Mouse (Mus musculus) myocyte (in vitro differentiated cells): ENCODE measurements around the gene Prkch. TPM values are rescaled to one million over a fixed set of nuclear protein-coding genes. Genes with fewer than 3 reads are reported as not detected.

Experiments
- H3K27me3 ChIP-seq: one replicate; pipeline ENCODE4 v1.6.1; 2011; ENCODE audit not compliant: control insufficient read depth, insufficient read depth, insufficient read length
- H3K36me3 ChIP-seq: one replicate; pipeline ENCODE4 v1.6.1; 2011; ENCODE audit not compliant: control insufficient read depth, insufficient read depth
- H3K4me2 ChIP-seq: one replicate; pipeline ENCODE4 v1.6.1; 2011; ENCODE audit warnings: low read depth, control low read depth
- H3K4me3 ChIP-seq: one replicate; pipeline ENCODE4 v1.5.1; 2011; ENCODE audit warnings: mild to moderate bottlenecking, control low read depth, moderate library complexity
- H3K79me2 ChIP-seq: one replicate; pipeline ENCODE4 v1.6.1; 2011; ENCODE audit not compliant: control insufficient read depth, insufficient read depth
- H3ac ChIP-seq: one replicate; pipeline ENCODE4 v1.6.1; 2011; ENCODE audit not compliant: control insufficient read depth, insufficient read length
- CEBPB ChIP-seq: IDR thresholded peaks from 2 replicates; pipeline ENCODE4 v1.6.1; 2011; ENCODE audit warnings: mild to moderate bottlenecking, moderate library complexity; ENCODE audit not compliant: poor library complexity, insufficient read depth, severe bottlenecking
- E2F4 ChIP-seq: IDR thresholded peaks from one replicate; pipeline ENCODE4 v1.6.1; 2011; ENCODE audit warnings: mild to moderate bottlenecking, control low read depth, moderate library complexity; ENCODE audit not compliant: insufficient read depth
- MAX ChIP-seq: IDR thresholded peaks from one replicate; pipeline ENCODE4 v1.6.1; 2011; ENCODE audit warnings: low read depth, mild to moderate bottlenecking, control low read depth
- MYOD1 ChIP-seq, 3 experiments: IDR thresholded peaks; one replicate each; pipeline ENCODE4 v1.6.1; 2011; ENCODE audit warnings: control low read depth in 2 of 3, low read depth in 2 of 3, mild to moderate bottlenecking in 2 of 3, moderate library complexity in 1 of 3; ENCODE audit not compliant: insufficient read length in 2 of 3, control insufficient read depth in 1 of 3
- MYOG ChIP-seq, 3 experiments: IDR thresholded peaks; one replicate each; pipeline ENCODE4 v1.6.1; 2011; ENCODE audit warnings: control low read depth in 2 of 3, low read depth in 2 of 3, mild to moderate bottlenecking in 2 of 3; ENCODE audit not compliant: insufficient read length in 2 of 3, control insufficient read depth in 1 of 3, insufficient read depth in 1 of 3
- POLR2A ChIP-seq: IDR thresholded peaks from one replicate; pipeline ENCODE4 v1.6.1; 2011; ENCODE audit warnings: low read depth, mild to moderate bottlenecking, control low read depth, moderate library complexity; ENCODE audit not compliant: insufficient read length
- POLR2AphosphoS2 ChIP-seq: IDR thresholded peaks from one replicate; pipeline ENCODE4 v1.6.1; 2011; ENCODE audit warnings: low read depth, control low read depth; ENCODE audit not compliant: insufficient read length
- REST ChIP-seq: IDR thresholded peaks from one replicate; pipeline ENCODE4 v1.6.1; 2011; ENCODE audit warnings: mild to moderate bottlenecking, control low read depth, moderate library complexity; ENCODE audit not compliant: insufficient read depth, insufficient read length
- SRF ChIP-seq: IDR thresholded peaks from one replicate; pipeline ENCODE4 v1.6.1; 2011; ENCODE audit warnings: low read depth; ENCODE audit not compliant: control insufficient read depth, insufficient read length
- TCF12 ChIP-seq: IDR thresholded peaks from one replicate; pipeline ENCODE4 v1.6.1; 2011; ENCODE audit warnings: mild to moderate bottlenecking, control low read depth; ENCODE audit not compliant: poor library complexity, insufficient read depth, severe bottlenecking
- TCF3 ChIP-seq: IDR thresholded peaks from one replicate; pipeline ENCODE4 v1.6.1; 2011; ENCODE audit warnings: low read depth, control low read depth; ENCODE audit not compliant: insufficient read length
- USF1 ChIP-seq: IDR thresholded peaks from one replicate; pipeline ENCODE4 v1.6.1; 2011; ENCODE audit warnings: low read depth, mild to moderate bottlenecking, control low read depth, moderate library complexity
- polyA plus RNA-seq: library from polyadenylated mRNA; unstranded; fragments of >200 nt; fragmentation: generic; extraction: Trizol; gene quantifications from one replicate; pipeline ENCODE4 v1.2.1, GENCODE M21; 2012; ENCODE audit warnings: missing spikeins

Gene Prkch
- polyA plus RNA-seq, 1 experiment: 0.10 TPM

- no peak for TF ChIP-seq USF1
- TF ChIP-seq POLR2A: no peak
- no peak for TF ChIP-seq REST
- TF ChIP-seq E2F4: no peak
- TF ChIP-seq CEBPB: no peak
- TF ChIP-seq TCF12: no peak
- TF ChIP-seq POLR2AphosphoS2: no peak
- TF ChIP-seq MAX: no peak
- no peak for TF ChIP-seq SRF
- no peak for TF ChIP-seq MYOG (IDR thresholded peaks at IDR 0.05; ENCODE audit: control insufficient read depth in 1 of 3, insufficient read depth in 1 of 3, insufficient read length in 2 of 3, low read depth in 2 of 3)
- no peak for TF ChIP-seq MYOD1 (IDR thresholded peaks at IDR 0.05; ENCODE audit: control insufficient read depth in 1 of 3, insufficient read length in 2 of 3, low read depth in 2 of 3)
- TF ChIP-seq TCF3: no peak
Observed at GRCm38 (mm10) chr12:73698436-73698835, 113.8 kb downstream of the Prkch start.

GRCm38 (mm10) chr12:73698841-73699240 lies 114.2 kb downstream of the Prkch start:
- Histone ChIP-seq H3K4me2 (no peak overlapping the region), H3K36me3 (no peaks in the 10 kb centered on the region), H3K79me2 (no peaks in the 10 kb centered on the region), H3K4me3 (no peak overlapping the region), H3ac (no peak overlapping the region), H3K27me3 (no peaks in the 10 kb centered on the region)
- TF ChIP-seq REST: no peak
- TF ChIP-seq MAX: no peak
- TF ChIP-seq POLR2A: no peak
- no peak for TF ChIP-seq E2F4
- TF ChIP-seq MYOD1 (IDR thresholded peaks at IDR 0.05; ENCODE audit: control insufficient read depth in 1 of 3, insufficient read length in 2 of 3, low read depth in 2 of 3): no peak
- no peak for TF ChIP-seq USF1
- no peak for TF ChIP-seq MYOG (IDR thresholded peaks at IDR 0.05; ENCODE audit: control insufficient read depth in 1 of 3, insufficient read depth in 1 of 3, insufficient read length in 2 of 3, low read depth in 2 of 3)
- TF ChIP-seq TCF3: no peak
- TF ChIP-seq CEBPB: no peak
- TF ChIP-seq SRF: no peak
- TF ChIP-seq POLR2AphosphoS2: no peak
- no peak for TF ChIP-seq TCF12

More at GRCm38 (mm10) chr12:73698436-73698835, 113.8 kb downstream of the Prkch start:
- Histone ChIP-seq H3K27me3 (no peaks in the 10 kb centered on the region), H3K79me2 (no peaks in the 10 kb centered on the region), H3K36me3 (no peaks in the 10 kb centered on the region), H3ac (no peak overlapping the region), H3K4me2 (no peak overlapping the region), H3K4me3 (no peak overlapping the region)

- Histone ChIP-seq H3K79me2 (no peaks in the 10 kb centered on the region), H3K4me2 (no peak overlapping the region), H3K4me3 (no peak overlapping the region), H3K27me3 (no peaks in the 10 kb centered on the region), H3K36me3 (no peaks in the 10 kb centered on the region), H3ac (no peak overlapping the region)
- TF ChIP-seq TCF12: no peak
- no peak for TF ChIP-seq POLR2A
- no peak for TF ChIP-seq MYOG (IDR thresholded peaks at IDR 0.05; ENCODE audit: control insufficient read depth in 1 of 3, insufficient read depth in 1 of 3, insufficient read length in 2 of 3, low read depth in 2 of 3)
- TF ChIP-seq MAX: no peak
- no peak for TF ChIP-seq USF1
- no peak for TF ChIP-seq E2F4
- TF ChIP-seq SRF: no peak
- no peak for TF ChIP-seq POLR2AphosphoS2
- no peak for TF ChIP-seq CEBPB
- no peak for TF ChIP-seq TCF3
- TF ChIP-seq MYOD1 (IDR thresholded peaks at IDR 0.05; ENCODE audit: control insufficient read depth in 1 of 3, insufficient read length in 2 of 3, low read depth in 2 of 3): no peak
- TF ChIP-seq REST: no peak
Observed at GRCm38 (mm10) chr12:73699471-73700186, 115.0 kb downstream of the Prkch start.

- Histone ChIP-seq H3ac (no peak overlapping the region), H3K4me3 (no peak overlapping the region), H3K36me3 (no peaks in the 10 kb centered on the region), H3K79me2 (no peaks in the 10 kb centered on the region), H3K27me3 (no peaks in the 10 kb centered on the region), H3K4me2 (peak overlapping the region; percentile 21)
- TF ChIP-seq REST (no peak), TCF3 (no peak), MYOD1 (IDR thresholded peaks at IDR 0.05; ENCODE audit: control insufficient read depth in 1 of 3, insufficient read length in 2 of 3, low read depth in 2 of 3) (peak; percentile 32 to 91 (median 84)), MAX (no peak), CEBPB (no peak), POLR2AphosphoS2 (no peak), POLR2A (no peak), USF1 (peak; percentile 65), TCF12 (peak; percentile 42), E2F4 (no peak), MYOG (IDR thresholded peaks at IDR 0.05; ENCODE audit: control insufficient read depth in 1 of 3, insufficient read depth in 1 of 3, insufficient read length in 2 of 3, low read depth in 2 of 3) (peak in 1 of 3 experiments; percentile 4), SRF (no peak)
Observed at GRCm38 (mm10) chr12:73700544-73701069, 116.0 kb downstream of the Prkch start.
